Mouse (Mus musculus): ENCODE measurements around the gene Lypd5. TPM values are rescaled to one million over a fixed set of nuclear protein-coding genes. Genes with fewer than 3 reads are reported as not detected.

Lypd5 gene
- polyA plus RNA-seq, 1 experiment, result not detected

DNA sequence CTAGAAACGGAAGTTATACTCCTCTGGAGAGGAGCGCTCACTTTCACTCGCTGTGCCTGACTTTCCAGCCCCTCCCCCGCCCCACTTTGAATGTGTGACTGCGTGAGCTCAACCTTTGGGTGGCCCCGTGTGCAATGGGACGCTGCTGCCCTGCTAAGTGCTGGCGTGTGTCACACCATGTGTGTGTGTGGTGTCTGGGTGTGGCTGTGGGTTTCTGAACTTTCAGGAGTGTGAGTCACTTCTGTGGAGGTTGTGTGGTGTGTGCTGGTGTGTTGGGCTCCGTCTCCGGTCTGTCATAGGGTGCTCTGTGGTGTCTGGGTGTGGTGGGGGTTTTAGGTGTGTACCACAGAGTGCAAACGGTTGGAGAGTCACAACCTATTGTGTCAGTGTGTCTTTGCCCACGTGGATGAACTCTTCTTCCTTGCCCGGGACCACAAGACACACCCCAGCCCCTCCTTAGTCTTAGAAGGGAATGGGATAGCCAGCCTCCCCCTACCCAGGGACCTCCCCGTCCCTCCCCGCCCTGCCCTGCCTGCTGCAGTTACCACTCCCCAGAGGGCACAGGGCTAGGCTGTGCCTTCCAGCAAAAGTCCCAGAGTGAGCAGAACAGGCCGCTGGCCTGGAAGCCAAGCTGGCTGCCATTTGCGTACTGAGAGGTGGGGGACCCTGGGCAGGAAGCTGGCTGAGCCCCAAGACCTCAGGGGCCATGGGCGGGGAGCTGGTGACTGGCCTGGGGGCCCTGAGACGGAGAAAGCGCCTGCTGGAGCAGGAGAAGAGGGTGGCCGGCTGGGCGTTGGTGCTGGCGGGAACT, 20.9 kb downstream of the Lypd5 start, which contains the start of gene Kcnn4:
Kcnn4 (plus strand) TSS at position 533 of the 811 bp plus-strand sequence.
- no peak for TF ChIP-seq MYOG (IDR thresholded peaks at IDR 0.05; ENCODE audit: control insufficient read depth, extremely low read depth, insufficient read length)
- peak; percentile 70 for TF ChIP-seq MAX (IDR thresholded peaks at IDR 0.05)
- TF ChIP-seq FOSL1 (IDR thresholded peaks at IDR 0.05; ENCODE audit: insufficient read depth, low read length, poor library complexity, severe bottlenecking), result peak; percentile 53
- TF ChIP-seq CTCF (IDR thresholded peaks at IDR 0.05; ENCODE audit: control insufficient read depth, insufficient read depth, insufficient read length), result no peak
- no peak for TF ChIP-seq MYOD1 (IDR thresholded peaks at IDR 0.05; ENCODE audit: control insufficient read depth, insufficient read length, low read depth)
- no peak for TF ChIP-seq USF1 (IDR thresholded peaks at IDR 0.05; ENCODE audit: low read depth)
- no peak for TF ChIP-seq CEBPB (IDR thresholded peaks at IDR 0.05; ENCODE audit: low read depth)

DNA sequence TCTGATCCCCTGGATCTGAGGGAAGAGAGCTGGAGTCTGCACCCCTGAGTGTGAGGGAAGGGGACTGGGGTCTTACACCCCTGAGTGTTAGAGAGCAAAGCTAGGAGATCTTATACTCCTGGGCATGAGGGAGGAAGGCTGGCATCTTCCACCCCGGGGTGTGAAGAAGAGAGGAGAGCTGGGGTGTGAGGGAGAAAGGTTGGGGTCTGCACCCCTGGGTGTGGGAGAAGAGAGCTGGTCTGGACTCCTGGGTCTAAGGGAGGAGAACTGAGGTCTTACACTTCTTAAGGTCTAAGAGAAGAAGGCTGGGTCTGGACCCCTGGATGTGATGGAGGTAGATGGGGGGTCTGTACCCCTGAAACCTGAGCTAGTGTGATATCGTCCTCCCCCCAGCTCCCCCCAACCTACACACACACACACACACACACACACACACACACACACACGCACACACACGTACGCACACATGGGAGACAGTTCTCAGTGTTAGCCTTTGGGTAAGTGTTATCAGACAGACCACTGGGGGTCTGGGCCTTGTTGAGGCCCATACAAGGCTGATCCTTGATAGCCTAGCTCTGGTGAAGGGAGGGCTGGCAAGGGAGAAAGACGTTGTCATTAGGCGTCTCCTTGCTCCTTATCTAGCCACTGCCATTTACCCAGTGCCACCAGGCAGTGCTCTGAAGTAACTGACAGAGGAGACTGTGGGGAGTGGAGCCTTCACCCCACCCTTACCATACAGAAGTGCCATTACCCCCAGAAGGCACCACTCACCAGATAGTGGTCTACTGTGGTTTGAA, 22.2 kb downstream of the Lypd5 start:
- H3K36me3 ChIP-seq (ENCODE audit: control insufficient read depth, insufficient read depth), result peaks cover 9% of the 10 kb centered on the region
- peak overlapping the region; percentile 51 for H3K4me3 ChIP-seq (ENCODE audit: insufficient read depth, poor library complexity, severe bottlenecking)
- no peaks in the 10 kb centered on the region for H3K27me3 ChIP-seq (ENCODE audit: control insufficient read depth, insufficient read depth, insufficient read length)
- peaks cover 58% of the 10 kb centered on the region for H3K79me2 ChIP-seq (ENCODE audit: control insufficient read depth, insufficient read depth)
- TF ChIP-seq MYOG (IDR thresholded peaks at IDR 0.05; ENCODE audit: control insufficient read depth, extremely low read depth, insufficient read length) (no peak), FOSL1 (IDR thresholded peaks at IDR 0.05; ENCODE audit: insufficient read depth, low read length, poor library complexity, severe bottlenecking) (no peak), CEBPB (IDR thresholded peaks at IDR 0.05; ENCODE audit: low read depth) (no peak), CTCF (IDR thresholded peaks at IDR 0.05; ENCODE audit: control insufficient read depth, insufficient read depth, insufficient read length) (no peak), MYOD1 (IDR thresholded peaks at IDR 0.05; ENCODE audit: control insufficient read depth, insufficient read length, low read depth) (no peak), USF1 (IDR thresholded peaks at IDR 0.05; ENCODE audit: low read depth) (no peak), MAX (IDR thresholded peaks at IDR 0.05) (no peak)
- H3K79me3 ChIP-seq (ENCODE audit: low read depth), result peaks cover 38% of the 10 kb centered on the region
- H3ac ChIP-seq (ENCODE audit: control insufficient read depth, insufficient read length, low read depth), result peak overlapping the region; percentile 82

More for the DNA sequence above, 20.9 kb downstream of the Lypd5 start, which contains the start of gene Kcnn4:
- peaks cover 49% of the 10 kb centered on the region for H3K79me2 ChIP-seq (ENCODE audit: control insufficient read depth, insufficient read depth)
- no peaks in the 10 kb centered on the region for H3K27me3 ChIP-seq (ENCODE audit: control insufficient read depth, insufficient read depth, insufficient read length)
- peaks cover 35% of the 10 kb centered on the region for H3K79me3 ChIP-seq (ENCODE audit: low read depth)
- peak within 1 kb of the TSS; percentile 51 for H3K4me3 ChIP-seq (ENCODE audit: insufficient read depth, poor library complexity, severe bottlenecking)
- peaks cover 4% of the 10 kb centered on the region for H3K36me3 ChIP-seq (ENCODE audit: control insufficient read depth, insufficient read depth)
- H3ac ChIP-seq (ENCODE audit: control insufficient read depth, insufficient read length, low read depth), result peak within 1 kb of the TSS; percentile 90

- Histone ChIP-seq H3K4me3 (ENCODE audit: insufficient read depth, poor library complexity, severe bottlenecking) (peak overlapping the region; percentile 51), H3ac (ENCODE audit: control insufficient read depth, insufficient read length, low read depth) (peak overlapping the region; percentile 82), H3K79me2 (ENCODE audit: control insufficient read depth, insufficient read depth) (peaks cover 64% of the 10 kb centered on the region), H3K36me3 (ENCODE audit: control insufficient read depth, insufficient read depth) (peaks cover 14% of the 10 kb centered on the region), H3K27me3 (ENCODE audit: control insufficient read depth, insufficient read depth, insufficient read length) (no peaks in the 10 kb centered on the region), H3K79me3 (ENCODE audit: low read depth) (peaks cover 38% of the 10 kb centered on the region)
- TF ChIP-seq CTCF (IDR thresholded peaks at IDR 0.05; ENCODE audit: control insufficient read depth, insufficient read depth, insufficient read length), result no peak
- no peak for TF ChIP-seq FOSL1 (IDR thresholded peaks at IDR 0.05; ENCODE audit: insufficient read depth, low read length, poor library complexity, severe bottlenecking)
- no peak for TF ChIP-seq MYOG (IDR thresholded peaks at IDR 0.05; ENCODE audit: control insufficient read depth, extremely low read depth, insufficient read length)
- no peak for TF ChIP-seq USF1 (IDR thresholded peaks at IDR 0.05; ENCODE audit: low read depth)
- TF ChIP-seq MYOD1 (IDR thresholded peaks at IDR 0.05; ENCODE audit: control insufficient read depth, insufficient read length, low read depth), result no peak
- TF ChIP-seq CEBPB (IDR thresholded peaks at IDR 0.05; ENCODE audit: low read depth), result no peak
- no peak for TF ChIP-seq MAX (IDR thresholded peaks at IDR 0.05)
These were observed 22.8 kb downstream of the Lypd5 start for GRCm38 (mm10) chr7:24371809-24372145.

DNA sequence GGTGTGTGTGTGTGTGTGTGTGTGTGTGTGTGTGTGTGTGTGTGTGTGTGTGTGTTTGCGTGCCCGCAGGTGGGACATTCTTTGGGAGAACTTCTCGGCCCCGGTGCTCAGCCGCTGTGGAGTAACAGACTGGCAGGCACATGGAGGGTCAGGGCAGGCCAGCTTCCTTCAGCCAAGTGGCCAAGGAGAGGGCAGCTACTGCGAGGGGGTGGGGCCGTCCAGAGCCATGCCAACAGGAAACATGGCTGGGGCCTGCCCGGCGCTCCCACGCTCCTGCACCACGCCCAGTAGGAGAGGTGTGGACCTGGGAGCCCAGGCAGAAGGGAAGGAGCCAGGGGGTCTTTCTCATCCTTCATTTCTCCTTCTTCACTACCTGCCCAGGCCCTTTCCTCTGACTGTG, 23.3 kb downstream of the Lypd5 start:
- Histone ChIP-seq H3K79me2 (ENCODE audit: control insufficient read depth, insufficient read depth) (peaks cover 69% of the 10 kb centered on the region), H3K36me3 (ENCODE audit: control insufficient read depth, insufficient read depth) (peaks cover 15% of the 10 kb centered on the region), H3K4me3 (ENCODE audit: insufficient read depth, poor library complexity, severe bottlenecking) (peak overlapping the region; percentile 51), H3K27me3 (ENCODE audit: control insufficient read depth, insufficient read depth, insufficient read length) (no peaks in the 10 kb centered on the region), H3ac (ENCODE audit: control insufficient read depth, insufficient read length, low read depth) (peak overlapping the region; percentile 61), H3K79me3 (ENCODE audit: low read depth) (peaks cover 38% of the 10 kb centered on the region)
- no peak for TF ChIP-seq CEBPB (IDR thresholded peaks at IDR 0.05; ENCODE audit: low read depth)
- TF ChIP-seq CTCF (IDR thresholded peaks at IDR 0.05; ENCODE audit: control insufficient read depth, insufficient read depth, insufficient read length), result no peak
- TF ChIP-seq MYOD1 (IDR thresholded peaks at IDR 0.05; ENCODE audit: control insufficient read depth, insufficient read length, low read depth), result no peak
- no peak for TF ChIP-seq FOSL1 (IDR thresholded peaks at IDR 0.05; ENCODE audit: insufficient read depth, low read length, poor library complexity, severe bottlenecking)
- no peak for TF ChIP-seq MYOG (IDR thresholded peaks at IDR 0.05; ENCODE audit: control insufficient read depth, extremely low read depth, insufficient read length)
- TF ChIP-seq USF1 (IDR thresholded peaks at IDR 0.05; ENCODE audit: low read depth), result no peak
- no peak for TF ChIP-seq MAX (IDR thresholded peaks at IDR 0.05)

GRCm38 (mm10) chr7:24372786-24373185, 23.8 kb downstream of the Lypd5 start:
- peaks cover 74% of the 10 kb centered on the region for H3K79me2 ChIP-seq (ENCODE audit: control insufficient read depth, insufficient read depth)
- H3ac ChIP-seq (ENCODE audit: control insufficient read depth, insufficient read length, low read depth), result no peak overlapping the region
- TF ChIP-seq CEBPB (IDR thresholded peaks at IDR 0.05; ENCODE audit: low read depth), result no peak
- TF ChIP-seq MYOG (IDR thresholded peaks at IDR 0.05; ENCODE audit: control insufficient read depth, extremely low read depth, insufficient read length), result no peak
- TF ChIP-seq MAX (IDR thresholded peaks at IDR 0.05), result no peak
- no peak for TF ChIP-seq CTCF (IDR thresholded peaks at IDR 0.05; ENCODE audit: control insufficient read depth, insufficient read depth, insufficient read length)
- TF ChIP-seq USF1 (IDR thresholded peaks at IDR 0.05; ENCODE audit: low read depth), result no peak
- no peak for TF ChIP-seq FOSL1 (IDR thresholded peaks at IDR 0.05; ENCODE audit: insufficient read depth, low read length, poor library complexity, severe bottlenecking)
- no peak for TF ChIP-seq MYOD1 (IDR thresholded peaks at IDR 0.05; ENCODE audit: control insufficient read depth, insufficient read length, low read depth)
- H3K4me3 ChIP-seq (ENCODE audit: insufficient read depth, poor library complexity, severe bottlenecking), result peak overlapping the region; percentile 51
- peaks cover 15% of the 10 kb centered on the region for H3K36me3 ChIP-seq (ENCODE audit: control insufficient read depth, insufficient read depth)
- H3K27me3 ChIP-seq (ENCODE audit: control insufficient read depth, insufficient read depth, insufficient read length), result no peaks in the 10 kb centered on the region
- peaks cover 38% of the 10 kb centered on the region for H3K79me3 ChIP-seq (ENCODE audit: low read depth)

All from C2C12 (cell line).